Mouse (Mus musculus): ENCODE data around the gene 4930503B20Rik. TPM values are rescaled to one million over a fixed set of nuclear protein-coding genes. Genes with fewer than 3 reads are reported as not detected.

4930503B20Rik gene
- polyA plus RNA-seq, 1 experiment from 2014 or later, result not detected

GRCm38 (mm10) chr3:146611821-146612220 is 39.3 kb downstream of the 4930503B20Rik start:
- no peaks in the 10 kb centered on the region for H3K9me3 ChIP-seq (ENCODE audit: control insufficient read depth, low read length)
- no peak for DNase-seq (ENCODE audit: low spot score, missing footprints)
- H3K36me3 ChIP-seq (ENCODE audit: control insufficient read depth, insufficient read depth, low read length), result no peaks in the 10 kb centered on the region
- no peak for ATAC-seq (ENCODE audit: low FRiP score)
- no peak overlapping the region for H3K4me3 ChIP-seq (ENCODE audit: low read depth, low read length)
- no peak overlapping the region for H3K4me2 ChIP-seq
- no peak overlapping the region for H3K9ac ChIP-seq (ENCODE audit: low read length)
- 92% methylated on average over 4 of the region's 4 CpGs for WGBS
- no peak overlapping the region for H3K27ac ChIP-seq (ENCODE audit: low read depth, low read length)
- no peaks in the 10 kb centered on the region for H3K27me3 ChIP-seq (ENCODE audit: control insufficient read depth, insufficient read depth, low read length)
- no peaks in the 10 kb centered on the region for H3K4me1 ChIP-seq (ENCODE audit: control insufficient read depth, insufficient read depth, low read length)

GRCm38 (mm10) chr3:146611261-146611660 is 39.9 kb downstream of the 4930503B20Rik start:
- Histone ChIP-seq H3K4me3 (ENCODE audit: low read depth, low read length) (no peak overlapping the region), H3K4me2 (no peak overlapping the region), H3K27ac (ENCODE audit: low read depth, low read length) (no peak overlapping the region), H3K27me3 (ENCODE audit: control insufficient read depth, insufficient read depth, low read length) (no peaks in the 10 kb centered on the region), H3K4me1 (ENCODE audit: control insufficient read depth, insufficient read depth, low read length) (no peaks in the 10 kb centered on the region), H3K36me3 (ENCODE audit: control insufficient read depth, insufficient read depth, low read length) (no peaks in the 10 kb centered on the region), H3K9ac (ENCODE audit: low read length) (no peak overlapping the region), H3K9me3 (ENCODE audit: control insufficient read depth, low read length) (no peaks in the 10 kb centered on the region)
- WGBS, result 79% methylated on average over 4 of the region's 4 CpGs
- ATAC-seq (ENCODE audit: low FRiP score), result no peak
- no peak for DNase-seq (ENCODE audit: low spot score, missing footprints)

- ATAC-seq (ENCODE audit: low FRiP score) (no peak), DNase-seq (ENCODE audit: low spot score, missing footprints) (no peak)
- Histone ChIP-seq H3K9ac (ENCODE audit: low read length) (no peak overlapping the region), H3K36me3 (ENCODE audit: control insufficient read depth, insufficient read depth, low read length) (no peaks in the 10 kb centered on the region), H3K4me3 (ENCODE audit: low read depth, low read length) (no peak overlapping the region), H3K4me2 (no peak overlapping the region), H3K27ac (ENCODE audit: low read depth, low read length) (no peak overlapping the region), H3K9me3 (ENCODE audit: control insufficient read depth, low read length) (no peaks in the 10 kb centered on the region), H3K4me1 (ENCODE audit: control insufficient read depth, insufficient read depth, low read length) (no peaks in the 10 kb centered on the region), H3K27me3 (ENCODE audit: control insufficient read depth, insufficient read depth, low read length) (no peaks in the 10 kb centered on the region)
- 85% methylated on average over 10 of the region's 10 CpGs for WGBS
Measured at GRCm38 (mm10) chr3:146610322-146610721, 40.8 kb downstream of the 4930503B20Rik start.

GRCm38 (mm10) chr3:146607368-146607767 is 43.7 kb downstream of the 4930503B20Rik start:
- Histone ChIP-seq H3K9me3 (ENCODE audit: control insufficient read depth, low read length) (no peaks in the 10 kb centered on the region), H3K27me3 (ENCODE audit: control insufficient read depth, insufficient read depth, low read length) (no peaks in the 10 kb centered on the region), H3K9ac (ENCODE audit: low read length) (no peak overlapping the region), H3K36me3 (ENCODE audit: control insufficient read depth, insufficient read depth, low read length) (no peaks in the 10 kb centered on the region), H3K4me3 (ENCODE audit: low read depth, low read length) (no peak overlapping the region), H3K27ac (ENCODE audit: low read depth, low read length) (no peak overlapping the region), H3K4me1 (ENCODE audit: control insufficient read depth, insufficient read depth, low read length) (no peaks in the 10 kb centered on the region), H3K4me2 (no peak overlapping the region)
- ATAC-seq (ENCODE audit: low FRiP score), result no peak
- DNase-seq (ENCODE audit: low spot score, missing footprints), result no peak
- WGBS, result 40% methylated on average over 1 of the region's 1 CpGs

- no peak overlapping the region for H3K27ac ChIP-seq (ENCODE audit: low read depth, low read length)
- no peak overlapping the region for H3K4me3 ChIP-seq (ENCODE audit: low read depth, low read length)
- no peaks in the 10 kb centered on the region for H3K36me3 ChIP-seq (ENCODE audit: control insufficient read depth, insufficient read depth, low read length)
- no peak for DNase-seq (ENCODE audit: low spot score, missing footprints)
- WGBS, result 88% methylated on average over 9 of the region's 9 CpGs
- no peak overlapping the region for H3K4me2 ChIP-seq
- H3K27me3 ChIP-seq (ENCODE audit: control insufficient read depth, insufficient read depth, low read length), result no peaks in the 10 kb centered on the region
- H3K9me3 ChIP-seq (ENCODE audit: control insufficient read depth, low read length), result no peaks in the 10 kb centered on the region
- no peak for ATAC-seq (ENCODE audit: low FRiP score)
- no peaks in the 10 kb centered on the region for H3K4me1 ChIP-seq (ENCODE audit: control insufficient read depth, insufficient read depth, low read length)
- no peak overlapping the region for H3K9ac ChIP-seq (ENCODE audit: low read length)
Measured at GRCm38 (mm10) chr3:146604647-146605046, 46.5 kb downstream of the 4930503B20Rik start.

GRCm38 (mm10) chr3:146602531-146602930 is 48.6 kb downstream of the 4930503B20Rik start:
- no peaks in the 10 kb centered on the region for H3K36me3 ChIP-seq (ENCODE audit: control insufficient read depth, insufficient read depth, low read length)
- no peak overlapping the region for H3K4me3 ChIP-seq (ENCODE audit: low read depth, low read length)
- WGBS, result 92% methylated on average over 3 of the region's 3 CpGs
- ATAC-seq (ENCODE audit: low FRiP score) (no peak), DNase-seq (ENCODE audit: low spot score, missing footprints) (no peak)
- no peaks in the 10 kb centered on the region for H3K4me1 ChIP-seq (ENCODE audit: control insufficient read depth, insufficient read depth, low read length)
- H3K27ac ChIP-seq (ENCODE audit: low read depth, low read length), result no peak overlapping the region
- no peaks in the 10 kb centered on the region for H3K27me3 ChIP-seq (ENCODE audit: control insufficient read depth, insufficient read depth, low read length)
- no peak overlapping the region for H3K9ac ChIP-seq (ENCODE audit: low read length)
- H3K4me2 ChIP-seq, result no peak overlapping the region
- no peaks in the 10 kb centered on the region for H3K9me3 ChIP-seq (ENCODE audit: control insufficient read depth, low read length)

- 93% methylated on average over 2 of the region's 2 CpGs for WGBS
- no peak overlapping the region for H3K4me2 ChIP-seq
- no peak overlapping the region for H3K4me3 ChIP-seq (ENCODE audit: low read depth, low read length)
- H3K9me3 ChIP-seq (ENCODE audit: control insufficient read depth, low read length), result no peaks in the 10 kb centered on the region
- no peak overlapping the region for H3K9ac ChIP-seq (ENCODE audit: low read length)
- no peak overlapping the region for H3K27ac ChIP-seq (ENCODE audit: low read depth, low read length)
- no peaks in the 10 kb centered on the region for H3K27me3 ChIP-seq (ENCODE audit: control insufficient read depth, insufficient read depth, low read length)
- no peaks in the 10 kb centered on the region for H3K4me1 ChIP-seq (ENCODE audit: control insufficient read depth, insufficient read depth, low read length)
- ATAC-seq (ENCODE audit: low FRiP score), result no peak
- no peaks in the 10 kb centered on the region for H3K36me3 ChIP-seq (ENCODE audit: control insufficient read depth, insufficient read depth, low read length)
- DNase-seq (ENCODE audit: low spot score, missing footprints), result no peak
Measured at GRCm38 (mm10) chr3:146601205-146601604, 49.9 kb downstream of the 4930503B20Rik start.

- H3K27ac ChIP-seq (ENCODE audit: low read depth, low read length), result no peak overlapping the region
- no peak for DNase-seq (ENCODE audit: low spot score, missing footprints)
- WGBS, result 93% methylated on average over 6 of the region's 6 CpGs
Measured at GRCm38 (mm10) chr3:146599198-146599900, 51.8 kb downstream of the 4930503B20Rik start.

GRCm38 (mm10) chr3:146598411-146598810 is 52.7 kb downstream of the 4930503B20Rik start:
- Histone ChIP-seq H3K4me2 (no peak overlapping the region), H3K9me3 (ENCODE audit: control insufficient read depth, low read length) (no peaks in the 10 kb centered on the region), H3K4me3 (ENCODE audit: low read depth, low read length) (no peak overlapping the region), H3K27ac (ENCODE audit: low read depth, low read length) (no peak overlapping the region), H3K36me3 (ENCODE audit: control insufficient read depth, insufficient read depth, low read length) (no peaks in the 10 kb centered on the region), H3K27me3 (ENCODE audit: control insufficient read depth, insufficient read depth, low read length) (no peaks in the 10 kb centered on the region), H3K9ac (ENCODE audit: low read length) (no peak overlapping the region), H3K4me1 (ENCODE audit: control insufficient read depth, insufficient read depth, low read length) (no peaks in the 10 kb centered on the region)
- 89% methylated on average over 6 of the region's 6 CpGs for WGBS
- no peak for DNase-seq (ENCODE audit: low spot score, missing footprints)
- ATAC-seq (ENCODE audit: low FRiP score), result no peak

More at GRCm38 (mm10) chr3:146599198-146599900, 51.8 kb downstream of the 4930503B20Rik start:
- no peaks in the 10 kb centered on the region for H3K4me1 ChIP-seq (ENCODE audit: control insufficient read depth, insufficient read depth, low read length)
- H3K36me3 ChIP-seq (ENCODE audit: control insufficient read depth, insufficient read depth, low read length), result no peaks in the 10 kb centered on the region
- H3K9ac ChIP-seq (ENCODE audit: low read length), result no peak overlapping the region
- no peaks in the 10 kb centered on the region for H3K27me3 ChIP-seq (ENCODE audit: control insufficient read depth, insufficient read depth, low read length)
- H3K4me3 ChIP-seq (ENCODE audit: low read depth, low read length), result no peak overlapping the region
- no peak overlapping the region for H3K4me2 ChIP-seq
- no peaks in the 10 kb centered on the region for H3K9me3 ChIP-seq (ENCODE audit: control insufficient read depth, low read length)
- no peak for ATAC-seq (ENCODE audit: low FRiP score)
